Mouse (Mus musculus) intestine, embryonic 16.5 days (tissue): ENCODE measurements at regions not wholly inside any gene's neighbourhood (a gene's known extent, or its start where the extent isn't known, plus 50 kb on each side); places are given as distances from the start of the nearest gene placed in this dataset.

ENCODE experiments used
- ATAC-seq: fragments of 200-750 bp; cut with Nextera tagmentation; 2 replicates; pipeline ENCODE4 v1.8.0; 2017; ENCODE audit warnings: moderate TSS enrichment, moderate library complexity
- H3K27ac ChIP-seq: fragments of 300-500 bp; sonication (generic); 2 replicates; pipeline ENCODE4 v1.5.1; 2014; ENCODE audit warnings: mild to moderate bottlenecking, low read length
- H3K27me3 ChIP-seq: fragments of 300-500 bp; sonication (generic); replicated peaks from 2 replicates; pipeline ENCODE4 v1.6.1; 2014; ENCODE audit warnings: low read length, control low read depth, mixed read lengths; ENCODE audit not compliant: control insufficient read depth, insufficient read depth
- H3K36me3 ChIP-seq: fragments of 300-500 bp; sonication (generic); 2 replicates; pipeline ENCODE4 v1.6.1; 2014; ENCODE audit warnings: low read length, control low read depth; ENCODE audit not compliant: control insufficient read depth, insufficient read depth
- H3K4me1 ChIP-seq: fragments of 300-500 bp; sonication (generic); 2 replicates; pipeline ENCODE4 v1.6.1; 2014; ENCODE audit warnings: low read length, control low read depth, mixed read lengths; ENCODE audit not compliant: control insufficient read depth, insufficient read depth
- H3K4me2 ChIP-seq: fragments of 300-500 bp; sonication (generic); 2 replicates; pipeline ENCODE4 v1.6.1; 2014; ENCODE audit warnings: low read depth, low read length, control low read depth
- H3K4me3 ChIP-seq: fragments of 300-500 bp; sonication (generic); 2 replicates; pipeline ENCODE4 v1.5.1; 2014; ENCODE audit warnings: mild to moderate bottlenecking, low read length
- H3K9ac ChIP-seq: fragments of 300-500 bp; sonication (generic); 2 replicates; pipeline ENCODE4 v1.6.1; 2014; ENCODE audit warnings: low read depth, low read length
- H3K9me3 ChIP-seq: fragments of 300-500 bp; sonication (generic); 2 replicates; pipeline ENCODE4 v1.6.1; 2016; ENCODE audit warnings: low read length, control low read depth; ENCODE audit not compliant: control insufficient read depth
- WGBS: fragments of 180-500 bp; shearing (Covaris S2); extraction: QIAGEN DNeasy Blood & Tissue Kit; methylation state at CpG from one replicate; pipeline ENCODE4 v1.1.7; 2014; 5-methylcytosine and 5-hydroxymethylcytosine counted together

- Histone ChIP-seq H3K27me3 (0 out of 2 replicates have a peak, but pooled peaks cover 2% of the 10 kb centered on the region), H3K9me3 (peaks cover 4% of the 10 kb centered on the region; the same call in 1 of the 2 replicates), H3K4me1 (peaks cover 27% of the 10 kb centered on the region), H3K27ac (no peak overlapping the region), H3K4me2 (no peak overlapping the region), H3K9ac (no peak overlapping the region), H3K4me3 (no peak overlapping the region), H3K36me3 (no peaks in the 10 kb centered on the region)
- 75% methylated on average over 14 of the region's 14 CpGs for WGBS
- no peak for ATAC-seq
Measured at GRCm38 (mm10) chr17:83128843-83129544, 86.1 kb upstream of the Pkdcc start.

- 88% methylated on average over 7 of the region's 7 CpGs for WGBS
Measured at GRCm38 (mm10) chr17:83129658-83130057, 85.4 kb upstream of the Pkdcc start.

GRCm38 (mm10) chr17:83133201-83133600 is 81.9 kb upstream of the Pkdcc start:
- H3K4me1 ChIP-seq: peaks cover 14% of the 10 kb centered on the region; the same call in 1 of the 2 replicates
- no peaks in the 10 kb centered on the region for H3K36me3 ChIP-seq
- peaks cover 4% of the 10 kb centered on the region; the same call in 1 of the 2 replicates for H3K9me3 ChIP-seq
- no peak overlapping the region for H3K27ac ChIP-seq
- H3K9ac ChIP-seq: no peak overlapping the region
- no peak overlapping the region for H3K4me3 ChIP-seq
- 0 out of 2 replicates have a peak, but pooled peaks cover 2% of the 10 kb centered on the region for H3K27me3 ChIP-seq
- no peak for ATAC-seq
- H3K4me2 ChIP-seq: no peak overlapping the region
- WGBS: 64% methylated on average over 9 of the region's 9 CpGs

More at GRCm38 (mm10) chr17:83129658-83130057, 85.4 kb upstream of the Pkdcc start:
- H3K27me3 ChIP-seq: 0 out of 2 replicates have a peak, but pooled peaks cover 2% of the 10 kb centered on the region
- peaks cover 21% of the 10 kb centered on the region for H3K4me1 ChIP-seq
- no peak overlapping the region for H3K4me3 ChIP-seq
- ATAC-seq: no peak
- H3K9me3 ChIP-seq: peaks cover 4% of the 10 kb centered on the region; the same call in 1 of the 2 replicates
- H3K27ac ChIP-seq: no peak overlapping the region
- H3K36me3 ChIP-seq: no peaks in the 10 kb centered on the region
- no peak overlapping the region for H3K4me2 ChIP-seq
- H3K9ac ChIP-seq: no peak overlapping the region

GRCm38 (mm10) chr17:83135441-83136120 is 79.5 kb upstream of the Pkdcc start:
- no peak overlapping the region for H3K4me3 ChIP-seq
- H3K4me1 ChIP-seq: peaks cover 17% of the 10 kb centered on the region
- H3K36me3 ChIP-seq: no peaks in the 10 kb centered on the region
- WGBS: 45% methylated on average over 6 of the region's 6 CpGs
- ATAC-seq: peak; percentile 53
- peaks cover 5% of the 10 kb centered on the region; the same call in 1 of the 2 replicates for H3K27me3 ChIP-seq
- H3K27ac ChIP-seq: no peak overlapping the region
- H3K9ac ChIP-seq: no peak overlapping the region
- no peaks in the 10 kb centered on the region for H3K9me3 ChIP-seq
- no peak overlapping the region for H3K4me2 ChIP-seq

GRCm38 (mm10) chr17:83136267-83136666 is 78.8 kb upstream of the Pkdcc start:
- peaks cover 17% of the 10 kb centered on the region for H3K4me1 ChIP-seq
- H3K9me3 ChIP-seq: no peaks in the 10 kb centered on the region
- 77% methylated on average over 5 of the region's 5 CpGs for WGBS
- no peak overlapping the region for H3K27ac ChIP-seq
- no peak overlapping the region for H3K4me2 ChIP-seq
- no peaks in the 10 kb centered on the region for H3K36me3 ChIP-seq
- H3K4me3 ChIP-seq: no peak overlapping the region
- no peak overlapping the region for H3K9ac ChIP-seq
- ATAC-seq: no peak
- peaks cover 5% of the 10 kb centered on the region; the same call in 1 of the 2 replicates for H3K27me3 ChIP-seq

GRCm38 (mm10) chr17:83137720-83138119 is 77.4 kb upstream of the Pkdcc start:
- 70% methylated on average over 7 of the region's 7 CpGs for WGBS
- Histone ChIP-seq H3K36me3 (no peaks in the 10 kb centered on the region), H3K27ac (no peak overlapping the region), H3K9me3 (no peaks in the 10 kb centered on the region), H3K4me2 (no peak overlapping the region), H3K4me3 (no peak overlapping the region), H3K4me1 (peaks cover 16% of the 10 kb centered on the region), H3K9ac (no peak overlapping the region), H3K27me3 (peaks cover 4% of the 10 kb centered on the region; the same call in 1 of the 2 replicates)
- no peak for ATAC-seq

- H3K27me3 ChIP-seq: peaks cover 3% of the 10 kb centered on the region; the same call in 1 of the 2 replicates
- ATAC-seq: peak; percentile 45; the same call in 1 of the 2 replicates
Measured at GRCm38 (mm10) chr17:83138493-83139417, 76.3 kb upstream of the Pkdcc start.

GRCm38 (mm10) chr17:83148371-83148929 is 66.6 kb upstream of the Pkdcc start:
- peak; percentile 82 for ATAC-seq
- H3K4me2 ChIP-seq: no peak overlapping the region
- no peaks in the 10 kb centered on the region for H3K4me1 ChIP-seq
- H3K9ac ChIP-seq: no peak overlapping the region
- WGBS: 72% methylated on average over 15 of the region's 15 CpGs
- H3K27ac ChIP-seq: no peak overlapping the region
- no peaks in the 10 kb centered on the region for H3K27me3 ChIP-seq
- no peak overlapping the region for H3K4me3 ChIP-seq
- no peaks in the 10 kb centered on the region for H3K36me3 ChIP-seq
- no peaks in the 10 kb centered on the region for H3K9me3 ChIP-seq

More at GRCm38 (mm10) chr17:83138493-83139417, 76.3 kb upstream of the Pkdcc start:
- H3K4me2 ChIP-seq: no peak overlapping the region
- peak overlapping the region; percentile 24; the same call in 1 of the 2 replicates for H3K9ac ChIP-seq
- no peaks in the 10 kb centered on the region for H3K9me3 ChIP-seq
- peak overlapping the region; percentile 41 for H3K27ac ChIP-seq
- 32% methylated on average over 11 of the region's 11 CpGs for WGBS
- H3K4me1 ChIP-seq: peaks cover 14% of the 10 kb centered on the region
- no peak overlapping the region for H3K4me3 ChIP-seq
- H3K36me3 ChIP-seq: no peaks in the 10 kb centered on the region
